Mouse (Mus musculus): ENCODE measurements at regions not wholly inside any gene's neighbourhood (a gene's known extent, or its start where the extent isn't known, plus 50 kb on each side); places are given as distances from the start of the nearest gene placed in this dataset.

DNA sequence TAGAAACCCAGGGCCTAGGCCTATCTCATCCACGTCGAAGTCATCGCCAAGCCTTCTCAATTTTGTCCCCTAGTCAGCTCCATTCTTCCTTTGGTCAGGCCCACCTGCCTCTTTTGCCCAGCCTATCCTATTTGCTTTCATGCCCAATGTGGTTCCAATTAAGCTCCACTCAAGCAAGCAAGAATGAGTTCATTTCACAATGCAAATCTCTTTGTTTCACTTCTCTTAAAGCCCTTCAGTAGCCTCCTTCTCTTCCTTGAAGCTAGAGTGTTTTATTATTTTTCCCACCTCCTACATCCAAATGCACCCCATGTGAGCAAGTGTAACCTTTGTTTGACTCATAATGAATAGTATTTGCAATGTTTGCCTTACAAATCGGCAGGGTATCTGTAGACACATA lies 50.6 kb upstream of the Lifr start:
- H3K9ac ChIP-seq (ENCODE audit: control insufficient read depth, low read depth, low read length, poor library complexity, severe bottlenecking), result no peak overlapping the region
- H3K4me1 ChIP-seq (ENCODE audit: control insufficient read depth in 1 of 2, insufficient read depth in 2 of 2, low read length in 2 of 2), result peaks cover 0 to 10% of the 10 kb centered on the region in 2 experiments; a peak in 2 of 4 replicates
- H3K36me3 ChIP-seq (ENCODE audit: control insufficient read depth in 1 of 2, insufficient read depth in 2 of 2, low read length in 2 of 2), result peaks cover 0 to 9% of the 10 kb centered on the region in 2 experiments; a peak in 2 of 4 replicates

More for the DNA sequence above, 50.6 kb upstream of the Lifr start:
- no peaks in the 10 kb centered on the region for H3K9me3 ChIP-seq (replicated peaks; ENCODE audit: insufficient read depth, low read length)
- no peak overlapping the region for H3K27ac ChIP-seq (ENCODE audit: control insufficient read depth, low read depth, low read length)
- H3K79me2 ChIP-seq (ENCODE audit: control insufficient read depth, insufficient read depth, low read length, poor library complexity), result no peaks in the 10 kb centered on the region
- H3K4me3 ChIP-seq (ENCODE audit: control insufficient read depth in 1 of 2, insufficient read depth in 1 of 2, low read depth in 2 of 2, low read length in 2 of 2), result no peak overlapping the region
- H3K27me3 ChIP-seq (ENCODE audit: control insufficient read depth in 1 of 2, insufficient read depth in 2 of 2, low read length in 2 of 2), result no peaks in the 10 kb centered on the region
- DNase-seq (ENCODE audit: low read depth, low spot score), result no peak
- TF ChIP-seq NELFE (IDR thresholded peaks at IDR 0.05; ENCODE audit: low read depth, low read length) (no peak), USF2 (IDR thresholded peaks at IDR 0.05; ENCODE audit: borderline replicate concordance in 1 of 2, insufficient read depth in 1 of 2, low read depth in 1 of 2, low read length in 2 of 2) (no peak), CHD2 (IDR thresholded peaks at IDR 0.05; ENCODE audit: low read length) (no peak), JUND (IDR thresholded peaks at IDR 0.05; ENCODE audit: low read depth, low read length) (no peak), ELF1 (IDR thresholded peaks at IDR 0.05; ENCODE audit: low read depth, low read length) (no peak), GATA1 (IDR thresholded peaks at IDR 0.05; ENCODE audit: low read depth, low read length) (no peak), KAT2A (conservative IDR thresholded peaks at IDR 0.05; ENCODE audit: low read depth, low read length) (no peak), ETS1 (IDR thresholded peaks at IDR 0.05; ENCODE audit: low read depth, low read length) (no peak), EP300 (IDR thresholded peaks at IDR 0.05; ENCODE audit: low read depth in 1 of 2, low read length in 2 of 2) (no peak), MAX (IDR thresholded peaks at IDR 0.05; ENCODE audit: low read length) (no peak), SIN3A (IDR thresholded peaks at IDR 0.05; ENCODE audit: low read length) (no peak), CHD1 (IDR thresholded peaks at IDR 0.05; ENCODE audit: low read depth, low read length) (no peak), MAFK (IDR thresholded peaks at IDR 0.05; ENCODE audit: borderline replicate concordance, low read depth, low read length) (no peak), NRF1 (IDR thresholded peaks at IDR 0.05; ENCODE audit: insufficient read depth, low read depth, low read length, poor library complexity, severe bottlenecking) (no peak), RCOR1 (IDR thresholded peaks at IDR 0.05; ENCODE audit: low read depth, low read length) (no peak), ZNF384 (IDR thresholded peaks at IDR 0.05; ENCODE audit: low read depth, low read length) (no peak), POLR2AphosphoS2 (IDR thresholded peaks at IDR 0.05; ENCODE audit: low read length) (no peak)

Data from MEL (cell line).